Mouse (Mus musculus) liver, embryonic 13.5 days (tissue): Measurements from ENCODE around the gene Ang6. TPM values are rescaled to one million over a fixed set of nuclear protein-coding genes. Genes with fewer than 3 reads are reported as not detected.
"Not testable (repeated sequence)": the region's sequence is repeated elsewhere in the genome, so short reads cannot be mapped to it uniquely, and the experiment has no call there.

Experiments used
- ATAC-seq: fragments of 200-750 bp; cut with Nextera tagmentation; 2 replicates; pipeline ENCODE4 v1.8.0; 2017; ENCODE audit warnings: low read depth, mild to moderate bottlenecking, moderate number of reproducible peaks, moderate library complexity
- DNase-seq: peaks from one replicate; pipeline ENCODE4 v3.0.0; 2022
- H3K27ac ChIP-seq: fragments of 300-500 bp; sonication (generic); 2 replicates; pipeline ENCODE4 v1.5.1; 2015; ENCODE audit warnings: moderate library complexity, mild to moderate bottlenecking, inconsistent platforms
- H3K27me3 ChIP-seq: fragments of 300-500 bp; sonication (generic); 2 replicates; pipeline ENCODE4 v1.6.1; 2015; ENCODE audit warnings: mild to moderate bottlenecking, inconsistent platforms
- H3K36me3 ChIP-seq: fragments of 300-500 bp; sonication (generic); 2 replicates; pipeline ENCODE4 v1.6.1; 2015; ENCODE audit warnings: mild to moderate bottlenecking, inconsistent platforms
- H3K4me1 ChIP-seq: fragments of 300-500 bp; sonication (generic); replicated peaks from 2 replicates; pipeline ENCODE4 v1.6.1; 2015; ENCODE audit warnings: inconsistent platforms
- H3K4me2 ChIP-seq: fragments of 300-500 bp; sonication (generic); 2 replicates; pipeline ENCODE4 v1.6.1; 2015; ENCODE audit warnings: inconsistent platforms, mild to moderate bottlenecking, moderate library complexity
- H3K4me3 ChIP-seq: fragments of 300-500 bp; sonication (generic); replicated peaks from 2 replicates; pipeline ENCODE4 v1.5.1; 2015; ENCODE audit warnings: mild to moderate bottlenecking, inconsistent platforms
- H3K9ac ChIP-seq: fragments of 300-500 bp; sonication (generic); 2 replicates; pipeline ENCODE4 v1.6.1; 2015; ENCODE audit warnings: mild to moderate bottlenecking, inconsistent platforms
- H3K9me3 ChIP-seq: fragments of 300-500 bp; sonication (generic); replicated peaks from 2 replicates; pipeline ENCODE4 v1.6.1; 2016; ENCODE audit warnings: inconsistent platforms
- WGBS: fragments of 180-500 bp; shearing (Covaris S2); methylation state at CpG from one replicate; pipeline ENCODE4 v1.1.7; 2015; ENCODE audit not compliant: insufficient replicate concordance; 5-methylcytosine and 5-hydroxymethylcytosine counted together
- polyA plus RNA-seq: library from polyadenylated mRNA; unstranded; fragments of >200 nt; fragmentation: Nextera tagmentation; extraction: Ambion mirVana; gene quantifications from 2 replicates; pipeline ENCODE4 v1.2.1, GENCODE M21; 2015

The Ang6 gene
- polyA plus RNA-seq, 1 experiment from 2014 or later = not detected

GRCm38 (mm10) chr14:43955074-43955473 is 47.0 kb downstream of the Ang6 start:
- not testable (repeated sequence) for H3K27ac ChIP-seq, H3K27me3 ChIP-seq, H3K4me2 ChIP-seq, ATAC-seq, H3K36me3 ChIP-seq, DNase-seq, H3K9me3 ChIP-seq, H3K4me3 ChIP-seq, H3K4me1 ChIP-seq, H3K9ac ChIP-seq
- WGBS = no CpG with 5 or more reads among the region's 1 CpGs

GRCm38 (mm10) chr14:43953382-43953781 is 48.7 kb downstream of the Ang6 start:
- not testable (repeated sequence) for H3K36me3 ChIP-seq, H3K4me3 ChIP-seq, H3K27me3 ChIP-seq, H3K27ac ChIP-seq, ATAC-seq, H3K9ac ChIP-seq, H3K9me3 ChIP-seq, H3K4me1 ChIP-seq, H3K4me2 ChIP-seq, DNase-seq
- 14% methylated on average over 2 of the region's 2 CpGs for WGBS

Other genes with a start within 250 kb of the Ang6 start
- not detected in 2 replicates for gene Gm8180, start 217.5 kb downstream of the Ang6 start, polyA plus RNA-seq
- 9.1 and 12.0 TPM in 2 replicates for gene Ear1, start 126.8 kb downstream of the Ang6 start, polyA plus RNA-seq
- gene Ear10, start 78.7 kb downstream of the Ang6 start, polyA plus RNA-seq = not detected in 2 replicates
- 9.1 and 11.2 TPM in 2 replicates for gene Gm8113, start 76.9 kb downstream of the Ang6 start, polyA plus RNA-seq
- gene Ang5, start 45.2 kb downstream of the Ang6 start, polyA plus RNA-seq = not detected in 2 replicates
- gene Ear2, start 100.4 kb upstream of the Ang6 start, polyA plus RNA-seq = 10.1 and 11.0 TPM in 2 replicates
- not detected in 2 replicates for gene Gm3327, start 121.6 kb upstream of the Ang6 start, polyA plus RNA-seq
- gene Gm8212, start 195.4 kb upstream of the Ang6 start, polyA plus RNA-seq = not detected in 2 replicates
- gene 4930503E14Rik, start 211.0 kb upstream of the Ang6 start, polyA plus RNA-seq = not detected in 2 replicates